Mouse (Mus musculus): Measurements from ENCODE around the gene Hspb2. TPM values are rescaled to one million over a fixed set of nuclear protein-coding genes. Genes with fewer than 3 reads are reported as not detected.

The Hspb2 gene
- polyA plus RNA-seq, 1 experiment from 2014 or later: not detected

- H3K27me3 ChIP-seq: no peaks in the 10 kb centered on the region
- H3K4me3 ChIP-seq: peak overlapping the region; percentile 10; the same call in 1 of the 2 replicates
- no peak for ATAC-seq
- peaks cover 65% of the 10 kb centered on the region for H3K4me1 ChIP-seq
- 34% methylated on average over 3 of the region's 3 CpGs for WGBS
- peak overlapping the region; percentile 39 for H3K4me2 ChIP-seq
- no peaks in the 10 kb centered on the region for H3K36me3 ChIP-seq (ENCODE audit: poor library complexity, severe bottlenecking)
- H3K9ac ChIP-seq: peak overlapping the region; percentile 37; the same call in 1 of the 2 replicates
- H3K27ac ChIP-seq: peak overlapping the region; percentile 70
- no peaks in the 10 kb centered on the region for H3K9me3 ChIP-seq (replicated peaks)
Observed at GRCm38 (mm10) chr9:50724661-50725330, 27.4 kb downstream of the Hspb2 start.

GRCm38 (mm10) chr9:50724147-50724546, 28.0 kb downstream of the Hspb2 start:
- no peak for ATAC-seq
- Histone ChIP-seq H3K4me2 (peak overlapping the region; percentile 39), H3K4me3 (no peak overlapping the region), H3K9me3 (replicated peaks) (no peaks in the 10 kb centered on the region; the same call in 1 of the 2 replicates), H3K4me1 (peaks cover 65% of the 10 kb centered on the region), H3K27me3 (no peaks in the 10 kb centered on the region), H3K36me3 (ENCODE audit: poor library complexity, severe bottlenecking) (0 out of 2 replicates have a peak, but pooled peaks cover 3% of the 10 kb centered on the region), H3K27ac (peak overlapping the region; percentile 70), H3K9ac (peak overlapping the region; percentile 37; the same call in 1 of the 2 replicates)
- WGBS: 87% methylated on average over 2 of the region's 2 CpGs

- H3K4me2 ChIP-seq: peak overlapping the region; percentile 36
- WGBS: 49% methylated on average over 7 of the region's 7 CpGs
- H3K9ac ChIP-seq: no peak overlapping the region
- H3K9me3 ChIP-seq (replicated peaks): no peaks in the 10 kb centered on the region; the same call in 1 of the 2 replicates
- no peaks in the 10 kb centered on the region for H3K27me3 ChIP-seq
- 0 out of 2 replicates have a peak, but pooled peaks cover 3% of the 10 kb centered on the region for H3K36me3 ChIP-seq (ENCODE audit: poor library complexity, severe bottlenecking)
- peak overlapping the region; percentile 70 for H3K27ac ChIP-seq
- ATAC-seq: no peak
- H3K4me3 ChIP-seq: no peak overlapping the region
- peaks cover 64% of the 10 kb centered on the region for H3K4me1 ChIP-seq
Observed at GRCm38 (mm10) chr9:50723406-50723805, 28.7 kb downstream of the Hspb2 start.

- H3K4me2 ChIP-seq: peak overlapping the region; percentile 36; the same call in 1 of the 2 replicates
- 48% methylated on average over 8 of the region's 8 CpGs for WGBS
- ATAC-seq: peak; percentile 59
- H3K27me3 ChIP-seq: no peaks in the 10 kb centered on the region
- peak overlapping the region; percentile 70 for H3K27ac ChIP-seq
- H3K4me3 ChIP-seq: no peak overlapping the region
- H3K9ac ChIP-seq: no peak overlapping the region
- 0 out of 2 replicates have a peak, but pooled peaks cover 5% of the 10 kb centered on the region for H3K36me3 ChIP-seq (ENCODE audit: poor library complexity, severe bottlenecking)
- H3K4me1 ChIP-seq: peaks cover 61% of the 10 kb centered on the region
- no peaks in the 10 kb centered on the region; the same call in 1 of the 2 replicates for H3K9me3 ChIP-seq (replicated peaks)
Observed at GRCm38 (mm10) chr9:50722451-50722911, 29.7 kb downstream of the Hspb2 start.

GRCm38 (mm10) chr9:50721061-50721460, 31.1 kb downstream of the Hspb2 start:
- Histone ChIP-seq H3K4me3 (no peak overlapping the region), H3K4me1 (peaks cover 46% of the 10 kb centered on the region), H3K27ac (no peak overlapping the region), H3K27me3 (no peaks in the 10 kb centered on the region), H3K9me3 (replicated peaks) (no peaks in the 10 kb centered on the region; the same call in 1 of the 2 replicates), H3K36me3 (ENCODE audit: poor library complexity, severe bottlenecking) (peaks cover 8% of the 10 kb centered on the region; the same call in 1 of the 2 replicates), H3K9ac (no peak overlapping the region), H3K4me2 (no peak overlapping the region)
- 52% methylated on average over 12 of the region's 12 CpGs for WGBS
- no peak for ATAC-seq

GRCm38 (mm10) chr9:50718878-50719277, 33.3 kb downstream of the Hspb2 start:
- H3K27me3 ChIP-seq: no peaks in the 10 kb centered on the region
- no peaks in the 10 kb centered on the region; the same call in 1 of the 2 replicates for H3K9me3 ChIP-seq (replicated peaks)
- no peak for ATAC-seq
- H3K9ac ChIP-seq: no peak overlapping the region
- H3K4me2 ChIP-seq: no peak overlapping the region
- peaks cover 8% of the 10 kb centered on the region; the same call in 1 of the 2 replicates for H3K36me3 ChIP-seq (ENCODE audit: poor library complexity, severe bottlenecking)
- WGBS: 82% methylated on average over 4 of the region's 4 CpGs
- H3K4me1 ChIP-seq: peaks cover 25% of the 10 kb centered on the region
- H3K4me3 ChIP-seq: no peak overlapping the region
- no peak overlapping the region for H3K27ac ChIP-seq

- Histone ChIP-seq H3K4me3 (no peak overlapping the region), H3K27ac (no peak overlapping the region), H3K27me3 (no peaks in the 10 kb centered on the region), H3K4me2 (no peak overlapping the region), H3K9ac (no peak overlapping the region), H3K4me1 (no peaks in the 10 kb centered on the region), H3K9me3 (replicated peaks) (no peaks in the 10 kb centered on the region), H3K36me3 (ENCODE audit: poor library complexity, severe bottlenecking) (peaks cover 15% of the 10 kb centered on the region)
- 67% methylated on average over 4 of the region's 4 CpGs for WGBS
- no peak for ATAC-seq
Observed at GRCm38 (mm10) chr9:50714188-50714587, 38.0 kb downstream of the Hspb2 start.

GRCm38 (mm10) chr9:50711337-50711736, 40.8 kb downstream of the Hspb2 start:
- no peaks in the 10 kb centered on the region for H3K4me1 ChIP-seq
- H3K36me3 ChIP-seq (ENCODE audit: poor library complexity, severe bottlenecking): peaks cover 10% of the 10 kb centered on the region
- ATAC-seq: no peak
- H3K4me3 ChIP-seq: no peak overlapping the region
- no peaks in the 10 kb centered on the region for H3K27me3 ChIP-seq
- no peak overlapping the region for H3K27ac ChIP-seq
- no peaks in the 10 kb centered on the region for H3K9me3 ChIP-seq (replicated peaks)
- no peak overlapping the region for H3K9ac ChIP-seq
- 86% methylated on average over 4 of the region's 4 CpGs for WGBS
- H3K4me2 ChIP-seq: no peak overlapping the region

- no peak overlapping the region for H3K27ac ChIP-seq
- no peak for ATAC-seq
- peaks cover 10% of the 10 kb centered on the region; the same call in 1 of the 2 replicates for H3K36me3 ChIP-seq (ENCODE audit: poor library complexity, severe bottlenecking)
- H3K4me2 ChIP-seq: no peak overlapping the region
- no peak overlapping the region for H3K4me3 ChIP-seq
- H3K9ac ChIP-seq: no peak overlapping the region
- H3K4me1 ChIP-seq: no peaks in the 10 kb centered on the region
- H3K9me3 ChIP-seq (replicated peaks): no peaks in the 10 kb centered on the region
- no peaks in the 10 kb centered on the region for H3K27me3 ChIP-seq
- WGBS: 26% methylated on average over 2 of the region's 2 CpGs
Observed at GRCm38 (mm10) chr9:50709108-50709507, 43.0 kb downstream of the Hspb2 start.

GRCm38 (mm10) chr9:50704907-50705306, 47.2 kb downstream of the Hspb2 start:
- H3K27ac ChIP-seq: no peak overlapping the region

More at GRCm38 (mm10) chr9:50704907-50705306, 47.2 kb downstream of the Hspb2 start:
- H3K36me3 ChIP-seq (ENCODE audit: poor library complexity, severe bottlenecking): peaks cover 6% of the 10 kb centered on the region; the same call in 1 of the 2 replicates
- no peak overlapping the region for H3K4me3 ChIP-seq
- peaks cover 7% of the 10 kb centered on the region; the same call in 1 of the 2 replicates for H3K27me3 ChIP-seq
- no peak overlapping the region for H3K9ac ChIP-seq
- WGBS: 35% methylated on average over 6 of the region's 6 CpGs
- no peak overlapping the region for H3K4me2 ChIP-seq
- H3K9me3 ChIP-seq (replicated peaks): no peaks in the 10 kb centered on the region
- ATAC-seq: no peak
- H3K4me1 ChIP-seq: no peaks in the 10 kb centered on the region

Measured in forebrain, embryonic 13.5 days (tissue).